ENCODE assay signal across 8 mouse cellular contexts in the genomic region with DNA sequence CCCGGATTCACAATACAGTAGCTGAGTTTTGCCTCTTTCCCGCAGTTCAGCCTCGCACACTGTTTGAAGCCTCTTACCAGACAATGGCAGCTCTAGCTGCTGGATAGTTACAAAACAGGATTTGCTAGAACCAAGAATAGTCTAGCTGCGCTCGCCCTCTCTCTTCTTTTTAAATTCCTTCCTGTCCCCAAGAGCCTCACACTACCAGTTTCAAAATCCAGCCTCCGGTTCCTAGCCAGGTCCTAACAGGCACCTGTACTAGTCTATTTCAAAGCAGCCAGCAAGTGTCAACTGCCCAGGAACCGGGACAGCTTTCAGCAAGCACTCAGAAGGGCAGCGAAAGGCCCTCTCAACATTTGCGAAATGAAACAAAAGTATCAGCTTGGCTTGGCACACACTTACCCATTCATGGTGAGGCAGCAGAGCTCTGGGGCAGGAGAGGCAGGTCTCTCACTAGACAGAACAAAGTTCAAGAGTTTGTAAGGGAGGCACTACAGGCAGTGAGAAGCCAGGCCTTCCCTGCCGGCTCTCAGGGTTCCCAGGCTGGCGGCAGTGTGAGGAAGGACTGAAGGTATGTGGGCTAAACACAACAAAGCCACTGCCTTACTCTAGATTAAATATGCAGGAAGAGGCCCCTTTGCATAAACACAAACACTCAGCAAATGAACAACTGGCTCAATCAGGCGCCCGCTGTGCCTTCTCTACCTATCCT.
DNase-seq lines count a peak whose midpoint lies in the region; ATAC-seq and TF ChIP-seq lines count a peak whose summit lies in the region.

No protein-coding gene starts in this region.

- H3K9ac ChIP-seq in CH12.LX (ENCODE audit: insufficient read depth, low read depth) = peak overlapping the region; percentile 74
- H3K9ac ChIP-seq in lung, embryonic 14.5 days = peak overlapping the region; percentile 24
- H3K9ac ChIP-seq in neural tube, embryonic 13.5 days = peak overlapping the region; percentile 38; the same call in 1 of the 2 replicates

- no peak for TF ChIP-seq RAD21 in CH12.LX (IDR thresholded peaks at IDR 0.05; ENCODE audit: low read depth, low read length)

- TF ChIP-seq POLR2A in CH12.LX (IDR thresholded peaks at IDR 0.05; ENCODE audit: low read depth, low read length) = no peak

- no peak for TF ChIP-seq EP300 in CH12.LX (IDR thresholded peaks at IDR 0.05; ENCODE audit: low read length)

- in situ Hi-C loops in CH12.LX (cut with MboI; ENCODE audit: low pct_ligation_motif_present, low pct_unique_long_range_greater_than_20kb, low sequenced_read_pairs) = no loop called here

- H3K9me3 ChIP-seq in CH12.LX (replicated peaks; ENCODE audit: low read length) = no peaks in the 10 kb centered on the region
- H3K9me3 ChIP-seq in heart, embryonic 10.5 days = no peaks in the 10 kb centered on the region
- no peaks in the 10 kb centered on the region for H3K9me3 ChIP-seq in lung, embryonic 14.5 days (ENCODE audit: low read depth, low read length)
- no peaks in the 10 kb centered on the region for H3K9me3 ChIP-seq in neural tube, embryonic 13.5 days

- peak overlapping the region; percentile 48; the same call in 1 of the 2 replicates for H3K27ac ChIP-seq in CH12.LX (ENCODE audit: insufficient read depth, low read depth)
- peak overlapping the region; percentile 82 for H3K27ac ChIP-seq in heart, embryonic 10.5 days
- H3K27ac ChIP-seq in lung, embryonic 14.5 days (ENCODE audit: low read depth) = peak overlapping the region; percentile 90
- H3K27ac ChIP-seq in neural tube, embryonic 13.5 days (replicated peaks) = peak overlapping the region; percentile 69

- DNase-seq in CH12.LX (ENCODE audit: extremely low read depth) = no peak
- peak; percentile 79 for DNase-seq in heart, embryonic 10.5 days (ENCODE audit: low spot score)
- peak; percentile 52 to 58 for DNase-seq in kidney, adult 8-10 months
- peak; percentile 63 for DNase-seq in lung, embryonic 14.5 days
- peak; percentile 12 for DNase-seq in urinary bladder, postnatal 25 days (ENCODE audit: low spot score)
- DNase-seq in gastrocnemius, postnatal 10 days = no peak

- no peak for TF ChIP-seq CTCF in CH12.LX (conservative IDR thresholded peaks at IDR 0.05 in 1 of 2, IDR thresholded peaks at IDR 0.05 in 1 of 2; ENCODE audit: low read depth in 2 of 2, low read length in 2 of 2)
- TF ChIP-seq CTCF in lung, embryonic 14.5 days (IDR thresholded peaks at IDR 0.05; ENCODE audit: low read depth) = no peak

- ATAC-seq in activated CD4-positive, CD25-positive, alpha-beta regulatory T cell, adult 4 months = peak; percentile 6
- peak; percentile 72 for ATAC-seq in lung, embryonic 14.5 days (ENCODE audit: insufficient read depth)
- no peak for ATAC-seq in neural tube, embryonic 13.5 days (ENCODE audit: low read depth)

- H3K4me3 ChIP-seq in CH12.LX (replicated peaks in 1 of 3; ENCODE audit: low read depth in 2 of 3, low read length in 2 of 3, poor library complexity in 1 of 3) = peak overlapping the region in 1 of 3 experiments; percentile 37
- peak overlapping the region; percentile 48 for H3K4me3 ChIP-seq in heart, embryonic 10.5 days
- peak overlapping the region; percentile 22 for H3K4me3 ChIP-seq in lung, embryonic 14.5 days (ENCODE audit: low read depth, low read length)
- H3K4me3 ChIP-seq in neural tube, embryonic 13.5 days = no peak overlapping the region

- H3K4me2 ChIP-seq in CH12.LX (ENCODE audit: insufficient read depth, low read depth, poor library complexity, severe bottlenecking) = peak overlapping the region; percentile 68
- peak overlapping the region; percentile 58 for H3K4me2 ChIP-seq in lung, embryonic 14.5 days
- peak overlapping the region; percentile 15 for H3K4me2 ChIP-seq in neural tube, embryonic 13.5 days

- H3K79me2 ChIP-seq in CH12.LX (replicated peaks; ENCODE audit: control insufficient read depth, extremely low read depth, insufficient read depth, poor library complexity, severe bottlenecking) = peaks cover 10% of the 10 kb centered on the region

- H3K36me3 ChIP-seq in CH12.LX (replicated peaks in 1 of 2; ENCODE audit: control insufficient read depth in 1 of 2, insufficient read depth in 1 of 2, low read length in 1 of 2) = no peaks in the 10 kb centered on the region
- H3K36me3 ChIP-seq in heart, embryonic 10.5 days = no peaks in the 10 kb centered on the region
- no peaks in the 10 kb centered on the region for H3K36me3 ChIP-seq in lung, embryonic 14.5 days (ENCODE audit: insufficient read depth)
- H3K36me3 ChIP-seq in neural tube, embryonic 13.5 days = no peaks in the 10 kb centered on the region

- H3K4me1 ChIP-seq in CH12.LX (ENCODE audit: control insufficient read depth in 1 of 2, insufficient read depth in 2 of 2) = peaks cover 16 to 59% of the 10 kb centered on the region in 2 experiments
- peaks cover 63% of the 10 kb centered on the region for H3K4me1 ChIP-seq in heart, embryonic 10.5 days
- H3K4me1 ChIP-seq in lung, embryonic 14.5 days (ENCODE audit: insufficient read depth) = peaks cover 30% of the 10 kb centered on the region
- peaks cover 49% of the 10 kb centered on the region for H3K4me1 ChIP-seq in neural tube, embryonic 13.5 days (replicated peaks)

- no peaks in the 10 kb centered on the region for H3K27me3 ChIP-seq in CH12.LX (replicated peaks)
- H3K27me3 ChIP-seq in heart, embryonic 10.5 days (ENCODE audit: insufficient read depth, poor library complexity, severe bottlenecking) = no peaks in the 10 kb centered on the region
- H3K27me3 ChIP-seq in lung, embryonic 14.5 days (ENCODE audit: insufficient read depth, low read length) = no peaks in the 10 kb centered on the region
- peaks cover 8% of the 10 kb centered on the region for H3K27me3 ChIP-seq in neural tube, embryonic 13.5 days

- dilution Hi-C loops in CH12.LX (cut with MboI; ENCODE audit: extremely low pct_ligation_motif_present, extremely low pct_unique_long_range_greater_than_20kb, low sequenced_read_pairs) = no loop called here

- WGBS in heart, embryonic 10.5 days = 19% methylated on average over 13 of the region's 13 CpGs
- WGBS in lung, embryonic 14.5 days = 25% methylated on average over 13 of the region's 13 CpGs
- WGBS in neural tube, embryonic 13.5 days = 20% methylated on average over 13 of the region's 13 CpGs

TF ChIP-seq in CH12.LX, 34 proteins besides CTCF, POLR2A, EP300 and RAD21:
- TF ChIP-seq SIN3A (IDR thresholded peaks at IDR 0.05; ENCODE audit: low read length) (no peak), UBTF (IDR thresholded peaks at IDR 0.05; ENCODE audit: low read depth, low read length) (no peak), CHD2 (IDR thresholded peaks at IDR 0.05; ENCODE audit: low read length) (no peak), CHD1 (IDR thresholded peaks at IDR 0.05; ENCODE audit: low read depth, low read length) (no peak), JUND (conservative IDR thresholded peaks at IDR 0.05; ENCODE audit: low read depth, low read length) (no peak), SMC3 (IDR thresholded peaks at IDR 0.05; ENCODE audit: low read depth, low read length) (no peak), HCFC1 (IDR thresholded peaks at IDR 0.05; ENCODE audit: low read depth, low read length) (no peak), NRF1 (IDR thresholded peaks at IDR 0.05; ENCODE audit: low read depth, low read length) (no peak), ELF1 (IDR thresholded peaks at IDR 0.05; ENCODE audit: low read depth, low read length) (no peak), KAT2A (IDR thresholded peaks at IDR 0.05; ENCODE audit: insufficient replicate concordance, low read length) (no peak), ZC3H11A (IDR thresholded peaks at IDR 0.05; ENCODE audit: low read depth, low read length) (no peak), BHLHE40 (IDR thresholded peaks at IDR 0.05; ENCODE audit: low read depth, low read length) (no peak), ZMIZ1 (IDR thresholded peaks at IDR 0.05; ENCODE audit: low read depth, low read length) (no peak), MXI1 (IDR thresholded peaks at IDR 0.05; ENCODE audit: low read depth, low read length) (no peak), USF2 (conservative IDR thresholded peaks at IDR 0.05; ENCODE audit: low read depth, low read length) (no peak)

Comparison
In these comparisons a context has a peak if more than half of its experiments do, and no peak if none do; other contexts are left out.
1. DNase-seq: peak in heart, embryonic 10.5 days (single experiment), kidney, adult 8-10 months (2 of 2), lung, embryonic 14.5 days (single experiment) and urinary bladder, postnatal 25 days (single experiment); none in CH12.LX (single experiment) and gastrocnemius, postnatal 10 days (single experiment).
2. H3K4me2 ChIP-seq: peak in every context shown above with its lines; median percentile 68 in CH12.LX; 58 in lung, embryonic 14.5 days; 15 in neural tube, embryonic 13.5 days.
3. H3K9ac ChIP-seq: peak in every context shown above with its lines; median percentile 74 in CH12.LX; 38 in neural tube, embryonic 13.5 days; 24 in lung, embryonic 14.5 days.
4. Peak in every context shown above with its lines, with median percentiles within 50 percentile points of each other: H3K27ac ChIP-seq.